Mouse (Mus musculus) limb, embryonic 12.5 days (tissue): ENCODE measurements around the gene Kif3c. TPM values are rescaled to one million over a fixed set of nuclear protein-coding genes. Genes with fewer than 3 reads are reported as not detected.

Source experiments
- ATAC-seq: fragments of 200-750 bp; cut with Nextera tagmentation; 2 replicates; pipeline ENCODE4 v1.8.0; 2017; ENCODE audit warnings: low read depth, moderate TSS enrichment; ENCODE audit not compliant: insufficient number of reproducible peaks, insufficient read depth, low FRiP score, low TSS enrichment
- H3K27ac ChIP-seq: fragments of 300-500 bp; sonication (generic); 2 replicates; pipeline ENCODE4 v1.5.1; 2016; ENCODE audit warnings: mild to moderate bottlenecking, moderate library complexity
- H3K27me3 ChIP-seq: fragments of 300-500 bp; sonication (generic); 2 replicates; pipeline ENCODE4 v1.6.1; 2016; ENCODE audit warnings: mild to moderate bottlenecking, moderate library complexity
- H3K36me3 ChIP-seq: fragments of 300-500 bp; sonication (generic); 2 replicates; pipeline ENCODE4 v1.6.1; 2016; ENCODE audit warnings: mild to moderate bottlenecking, moderate library complexity
- H3K4me1 ChIP-seq: fragments of 300-500 bp; sonication (generic); replicated peaks from 2 replicates; pipeline ENCODE4 v1.6.1; 2016
- H3K4me2 ChIP-seq: fragments of 300-500 bp; sonication (generic); 2 replicates; pipeline ENCODE4 v1.6.1; 2016; ENCODE audit warnings: mild to moderate bottlenecking, moderate library complexity
- H3K4me3 ChIP-seq: fragments of 300-500 bp; sonication (generic); replicated peaks from 2 replicates; pipeline ENCODE4 v1.5.1; 2016; ENCODE audit warnings: mild to moderate bottlenecking
- H3K9ac ChIP-seq: fragments of 300-500 bp; sonication (generic); replicated peaks from 2 replicates; pipeline ENCODE4 v1.6.1; 2016; ENCODE audit warnings: mild to moderate bottlenecking, moderate library complexity
- H3K9me3 ChIP-seq: fragments of 300-500 bp; sonication (generic); 2 replicates; pipeline ENCODE4 v1.6.1; 2016; ENCODE audit warnings: mild to moderate bottlenecking, moderate library complexity
- WGBS: fragments of 180-500 bp; shearing (Covaris S2); methylation state at CpG from one replicate; pipeline ENCODE4 v1.1.7; 2016; 5-methylcytosine and 5-hydroxymethylcytosine counted together
- polyA plus RNA-seq: library from polyadenylated mRNA; unstranded; fragments of >200 nt; fragmentation: Nextera tagmentation; extraction: Ambion mirVana; gene quantifications from 2 replicates; pipeline ENCODE4 v1.2.1, GENCODE M21; 2016

Kif3c gene
- polyA plus RNA-seq, 1 experiment from 2014 or later = 19.3 TPM

- 0 out of 2 replicates have a peak, but pooled peaks cover 12% of the 10 kb centered on the region for H3K9me3 ChIP-seq
- H3K4me2 ChIP-seq = peak overlapping the region; percentile 39
- WGBS = 37% methylated on average over 11 of the region's 11 CpGs
- H3K4me1 ChIP-seq = peaks cover 28% of the 10 kb centered on the region
- ATAC-seq = no peak
- H3K4me3 ChIP-seq = peak overlapping the region; percentile 6; the same call in 1 of the 2 replicates
- H3K27ac ChIP-seq = no peak overlapping the region
- peaks cover 60% of the 10 kb centered on the region for H3K36me3 ChIP-seq
- H3K9ac ChIP-seq = no peak overlapping the region
- no peaks in the 10 kb centered on the region for H3K27me3 ChIP-seq
Measured at GRCm38 (mm10) chr12:3370979-3371925, 6.3 kb downstream of the Kif3c start.

GRCm38 (mm10) chr12:3371991-3372390 lies 7.1 kb downstream of the Kif3c start:
- 82% methylated on average over 3 of the region's 3 CpGs for WGBS
- Histone ChIP-seq H3K4me2 (no peak overlapping the region), H3K4me1 (peaks cover 22% of the 10 kb centered on the region), H3K4me3 (no peak overlapping the region), H3K27ac (no peak overlapping the region), H3K9me3 (0 out of 2 replicates have a peak, but pooled peaks cover 7% of the 10 kb centered on the region), H3K27me3 (no peaks in the 10 kb centered on the region), H3K9ac (no peak overlapping the region), H3K36me3 (peaks cover 54% of the 10 kb centered on the region)
- ATAC-seq = no peak

- peaks cover 54% of the 10 kb centered on the region for H3K36me3 ChIP-seq
- WGBS = 91% methylated on average over 6 of the region's 6 CpGs
- no peaks in the 10 kb centered on the region for H3K9me3 ChIP-seq
- H3K4me2 ChIP-seq = no peak overlapping the region
- H3K4me1 ChIP-seq = peaks cover 19% of the 10 kb centered on the region
- no peaks in the 10 kb centered on the region for H3K27me3 ChIP-seq
- no peak overlapping the region for H3K4me3 ChIP-seq
- no peak overlapping the region for H3K27ac ChIP-seq
- no peak overlapping the region for H3K9ac ChIP-seq
- ATAC-seq = no peak
Measured at GRCm38 (mm10) chr12:3373566-3373965, 8.6 kb downstream of the Kif3c start.

- H3K4me3 ChIP-seq = no peak overlapping the region
- no peak overlapping the region for H3K9ac ChIP-seq
- 91% methylated on average over 5 of the region's 5 CpGs for WGBS
- H3K36me3 ChIP-seq = peaks cover 60% of the 10 kb centered on the region
- no peak overlapping the region for H3K27ac ChIP-seq
- H3K9me3 ChIP-seq = no peaks in the 10 kb centered on the region
- no peaks in the 10 kb centered on the region for H3K27me3 ChIP-seq
- H3K4me2 ChIP-seq = no peak overlapping the region
- no peak for ATAC-seq
- peaks cover 13% of the 10 kb centered on the region for H3K4me1 ChIP-seq
Measured at GRCm38 (mm10) chr12:3374552-3374951, 9.6 kb downstream of the Kif3c start.

GRCm38 (mm10) chr12:3377190-3377589 lies 12.3 kb downstream of the Kif3c start:
- H3K4me2 ChIP-seq = no peak overlapping the region
- H3K4me1 ChIP-seq = no peaks in the 10 kb centered on the region
- no peak overlapping the region for H3K4me3 ChIP-seq
- WGBS = 29% methylated on average over 3 of the region's 3 CpGs
- no peaks in the 10 kb centered on the region for H3K9me3 ChIP-seq
- peaks cover 65% of the 10 kb centered on the region for H3K36me3 ChIP-seq
- no peaks in the 10 kb centered on the region for H3K27me3 ChIP-seq
- no peak for ATAC-seq
- H3K9ac ChIP-seq = no peak overlapping the region
- no peak overlapping the region for H3K27ac ChIP-seq

GRCm38 (mm10) chr12:3377755-3378154 lies 12.8 kb downstream of the Kif3c start:
- no peaks in the 10 kb centered on the region for H3K27me3 ChIP-seq
- no peak overlapping the region for H3K4me3 ChIP-seq
- no peak overlapping the region for H3K4me2 ChIP-seq
- H3K4me1 ChIP-seq = no peaks in the 10 kb centered on the region
- 82% methylated on average over 5 of the region's 5 CpGs for WGBS
- no peak overlapping the region for H3K9ac ChIP-seq
- H3K36me3 ChIP-seq = peaks cover 66% of the 10 kb centered on the region
- no peak for ATAC-seq
- H3K9me3 ChIP-seq = no peaks in the 10 kb centered on the region
- no peak overlapping the region for H3K27ac ChIP-seq

- H3K4me2 ChIP-seq = no peak overlapping the region
- no peak for ATAC-seq
- no peaks in the 10 kb centered on the region for H3K27me3 ChIP-seq
- no peak overlapping the region for H3K27ac ChIP-seq
- 71% methylated on average over 1 of the region's 1 CpGs for WGBS
- H3K9me3 ChIP-seq = no peaks in the 10 kb centered on the region
- no peak overlapping the region for H3K9ac ChIP-seq
- peaks cover 74% of the 10 kb centered on the region for H3K36me3 ChIP-seq
- no peak overlapping the region for H3K4me3 ChIP-seq
- no peaks in the 10 kb centered on the region for H3K4me1 ChIP-seq
Measured at GRCm38 (mm10) chr12:3384860-3385259, 19.9 kb downstream of the Kif3c start.

- Histone ChIP-seq H3K4me1 (no peaks in the 10 kb centered on the region), H3K9ac (no peak overlapping the region), H3K27me3 (no peaks in the 10 kb centered on the region), H3K4me2 (no peak overlapping the region), H3K9me3 (no peaks in the 10 kb centered on the region), H3K4me3 (no peak overlapping the region), H3K27ac (no peak overlapping the region), H3K36me3 (peaks cover 76% of the 10 kb centered on the region)
- no peak for ATAC-seq
- WGBS = 89% methylated on average over 6 of the region's 6 CpGs
Measured at GRCm38 (mm10) chr12:3385271-3385670, 20.3 kb downstream of the Kif3c start.

GRCm38 (mm10) chr12:3385940-3386339 lies 21.0 kb downstream of the Kif3c start:
- ATAC-seq = no peak
- no peak overlapping the region for H3K4me3 ChIP-seq
- no peak overlapping the region for H3K4me2 ChIP-seq
- no peaks in the 10 kb centered on the region for H3K9me3 ChIP-seq
- WGBS = 83% methylated on average over 10 of the region's 10 CpGs
- peaks cover 80% of the 10 kb centered on the region for H3K36me3 ChIP-seq
- H3K4me1 ChIP-seq = no peaks in the 10 kb centered on the region
- no peaks in the 10 kb centered on the region for H3K27me3 ChIP-seq
- no peak overlapping the region for H3K9ac ChIP-seq
- H3K27ac ChIP-seq = no peak overlapping the region

- no peak overlapping the region for H3K4me2 ChIP-seq
- no peak overlapping the region for H3K4me3 ChIP-seq
- 88% methylated on average over 16 of the region's 16 CpGs for WGBS
- peaks cover 72% of the 10 kb centered on the region for H3K36me3 ChIP-seq
- no peak overlapping the region for H3K27ac ChIP-seq
- no peaks in the 10 kb centered on the region for H3K27me3 ChIP-seq
- ATAC-seq = no peak
- H3K4me1 ChIP-seq = no peaks in the 10 kb centered on the region
- H3K9ac ChIP-seq = no peak overlapping the region
- H3K9me3 ChIP-seq = no peaks in the 10 kb centered on the region
Measured at GRCm38 (mm10) chr12:3387891-3388290, 23.0 kb downstream of the Kif3c start.

GRCm38 (mm10) chr12:3389394-3389793 lies 24.5 kb downstream of the Kif3c start:
- WGBS = 92% methylated on average over 12 of the region's 12 CpGs
- no peak overlapping the region for H3K9ac ChIP-seq
- H3K4me1 ChIP-seq = no peaks in the 10 kb centered on the region
- H3K4me2 ChIP-seq = no peak overlapping the region
- H3K27me3 ChIP-seq = no peaks in the 10 kb centered on the region
- H3K36me3 ChIP-seq = peaks cover 80% of the 10 kb centered on the region
- no peaks in the 10 kb centered on the region for H3K9me3 ChIP-seq
- H3K4me3 ChIP-seq = no peak overlapping the region
- no peak for ATAC-seq
- H3K27ac ChIP-seq = no peak overlapping the region
